In genomic region chr2:125303764-125304384, GRCm38 (mm10) we compare ENCODE assay signal across 11 mouse cellular contexts. TPM values are rescaled to one million over a fixed set of nuclear protein-coding genes. Genes with fewer than 3 reads are reported as not detected.
DNase-seq lines count a peak whose midpoint lies in the region; ATAC-seq and TF ChIP-seq lines count a peak whose summit lies in the region.
"Had no signal": no experiment of that assay in that cellular context is flagged by ENCODE, and none has a peak within 500 bp of the region (broad histone marks: within the 10 kb centered on the region; RNA-seq: fewer than 3 reads in every experiment).

No protein-coding gene starts in this region.

- CTCF ChIA-PET in Patski (lab: Charles Lee), result interaction anchor here (0.7 to 0.9 kb wide), 2 partner anchors 14 to 36 kb away, joined by 3 to 4 read pairs; no protein-coding TSS in a partner anchor

- H3K9me3 ChIP-seq in heart, postnatal 0 days (replicated peaks; ENCODE audit: control insufficient read depth, low read length), result no peaks in the 10 kb centered on the region
- H3K9me3 ChIP-seq in heart, embryonic 10.5 days, result no peaks in the 10 kb centered on the region
- H3K9me3 ChIP-seq in midbrain, postnatal 0 days (ENCODE audit: low read length), result no peaks in the 10 kb centered on the region
- H3K9me3 ChIP-seq in midbrain, embryonic 16.5 days (replicated peaks; ENCODE audit: control insufficient read depth, low read length, poor library complexity, severe bottlenecking), result no peaks in the 10 kb centered on the region
- H3K9me3 ChIP-seq: intestine, embryonic 15.5 days; limb, embryonic 15.5 days had no signal

- no peak overlapping the region for H3ac ChIP-seq in myocyte (ENCODE audit: control insufficient read depth, insufficient read length)

- no peak overlapping the region for H3K4me3 ChIP-seq in heart, postnatal 0 days (ENCODE audit: low read depth, low read length)
- H3K4me3 ChIP-seq in heart, embryonic 10.5 days, result no peak overlapping the region
- H3K4me3 ChIP-seq in midbrain, postnatal 0 days (ENCODE audit: low read depth, low read length), result no peak overlapping the region
- H3K4me3 ChIP-seq in midbrain, embryonic 16.5 days (ENCODE audit: low read depth, low read length), result no peak overlapping the region
- no peak overlapping the region for H3K4me3 ChIP-seq in myocyte
- H3K4me3 ChIP-seq: intestine, embryonic 15.5 days; limb, embryonic 15.5 days had no signal

- no peak overlapping the region for H3K4me2 ChIP-seq in heart, postnatal 0 days (ENCODE audit: low read depth, low read length)
- H3K4me2 ChIP-seq in midbrain, postnatal 0 days (ENCODE audit: low read depth, low read length, poor library complexity, severe bottlenecking), result no peak overlapping the region
- no peak overlapping the region for H3K4me2 ChIP-seq in midbrain, embryonic 16.5 days (ENCODE audit: low read length)
- H3K4me2 ChIP-seq in myocyte (ENCODE audit: low read depth), result peak overlapping the region; percentile 22
- H3K4me2 ChIP-seq: intestine, embryonic 15.5 days; limb, embryonic 15.5 days had no signal

- WGBS in heart, postnatal 0 days, result 56% methylated on average over 5 of the region's 5 CpGs
- WGBS in heart, embryonic 10.5 days, result 66% methylated on average over 5 of the region's 5 CpGs
- 81% methylated on average over 5 of the region's 5 CpGs for WGBS in midbrain, postnatal 0 days
- WGBS in midbrain, embryonic 16.5 days, result 79% methylated on average over 5 of the region's 5 CpGs

- in situ Hi-C loops in Patski (cut with MboI; ENCODE audit: low pct_unique_long_range_greater_than_20kb), result no loop called here

- H3K27me3 ChIP-seq in heart, postnatal 0 days (ENCODE audit: control insufficient read depth, insufficient read depth, low read length), result no peaks in the 10 kb centered on the region
- H3K27me3 ChIP-seq in heart, embryonic 10.5 days (ENCODE audit: insufficient read depth, poor library complexity, severe bottlenecking), result no peaks in the 10 kb centered on the region
- H3K27me3 ChIP-seq in midbrain, postnatal 0 days (ENCODE audit: insufficient read depth, low read length), result no peaks in the 10 kb centered on the region
- no peaks in the 10 kb centered on the region for H3K27me3 ChIP-seq in midbrain, embryonic 16.5 days (ENCODE audit: control insufficient read depth, insufficient read depth, low read depth, low read length)
- H3K27me3 ChIP-seq in Patski (no peaks in the 10 kb centered on the region), myocyte (ENCODE audit: control insufficient read depth, insufficient read depth, insufficient read length) (no peaks in the 10 kb centered on the region)
- H3K27me3 ChIP-seq: intestine, embryonic 15.5 days; limb, embryonic 15.5 days had no signal

- no peak for TF ChIP-seq POLR2A in myocyte (IDR thresholded peaks at IDR 0.05; ENCODE audit: insufficient read length, low read depth)

- no peak for TF ChIP-seq EP300 in heart, postnatal 0 days (IDR thresholded peaks at IDR 0.05; ENCODE audit: low read depth)

- POLR2A ChIA-PET in Patski (lab: Charles Lee), result interaction anchor here (0.6 to 1.1 kb wide), 2 partner anchors 43 to 274 kb away, joined by 3 read pairs; no protein-coding TSS in a partner anchor

- H3K4me1 ChIP-seq in heart, postnatal 0 days (ENCODE audit: control insufficient read depth, insufficient read depth), result no peaks in the 10 kb centered on the region
- H3K4me1 ChIP-seq in heart, embryonic 10.5 days, result no peaks in the 10 kb centered on the region
- H3K4me1 ChIP-seq in midbrain, postnatal 0 days (ENCODE audit: insufficient read depth, low read length), result no peaks in the 10 kb centered on the region
- no peaks in the 10 kb centered on the region for H3K4me1 ChIP-seq in midbrain, embryonic 16.5 days (ENCODE audit: control insufficient read depth, insufficient read depth, low read length)
- H3K4me1 ChIP-seq: intestine, embryonic 15.5 days; limb, embryonic 15.5 days had no signal

- peaks cover 9% of the 10 kb centered on the region for H3K36me3 ChIP-seq in heart, postnatal 0 days (replicated peaks; ENCODE audit: control insufficient read depth, insufficient read depth, low read length)
- H3K36me3 ChIP-seq in heart, embryonic 10.5 days, result peaks cover 62% of the 10 kb centered on the region
- H3K36me3 ChIP-seq in midbrain, postnatal 0 days (ENCODE audit: insufficient read depth, low read length), result peaks cover 27% of the 10 kb centered on the region
- H3K36me3 ChIP-seq in midbrain, embryonic 16.5 days (ENCODE audit: control insufficient read depth, insufficient read depth, low read length), result peaks cover 17% of the 10 kb centered on the region
- H3K36me3 ChIP-seq in myocyte (ENCODE audit: control insufficient read depth, insufficient read depth), result peaks cover 43% of the 10 kb centered on the region

- no peak; the same call in 1 of the 2 replicates for ATAC-seq in heart, postnatal 0 days (ENCODE audit: insufficient read depth, low read depth)
- no peak for ATAC-seq in midbrain, postnatal 0 days (ENCODE audit: low FRiP score)
- ATAC-seq in midbrain, embryonic 16.5 days, result no peak
- ATAC-seq in Patski, result peak; percentile 38
- ATAC-seq: intestine, embryonic 15.5 days had no signal

- H3K27ac ChIP-seq in heart, postnatal 0 days (ENCODE audit: low read depth), result peak overlapping the region; percentile 25; the same call in 1 of the 2 replicates
- no peak overlapping the region for H3K27ac ChIP-seq in heart, embryonic 10.5 days
- H3K27ac ChIP-seq in midbrain, postnatal 0 days (ENCODE audit: low read depth, low read length), result no peak overlapping the region
- H3K27ac ChIP-seq in midbrain, embryonic 16.5 days (ENCODE audit: low read length), result no peak overlapping the region
- H3K27ac ChIP-seq: intestine, embryonic 15.5 days; limb, embryonic 15.5 days had no signal

- H3K79me2 ChIP-seq in myocyte (ENCODE audit: control insufficient read depth, insufficient read depth), result no peaks in the 10 kb centered on the region

- peak; percentile 30 for TF ChIP-seq CTCF in heart, postnatal 0 days (IDR thresholded peaks at IDR 0.05; ENCODE audit: low read depth)
- peak; percentile 52 for TF ChIP-seq CTCF in midbrain, postnatal 0 days (IDR thresholded peaks at IDR 0.05)
- peak; percentile 50 for TF ChIP-seq CTCF in Patski (IDR thresholded peaks at IDR 0.05)

- H3K9ac ChIP-seq in heart, postnatal 0 days (replicated peaks; ENCODE audit: low read depth, low read length), result no peak overlapping the region
- H3K9ac ChIP-seq in midbrain, postnatal 0 days (replicated peaks; ENCODE audit: low read length, poor library complexity, severe bottlenecking), result no peak overlapping the region
- H3K9ac ChIP-seq in midbrain, embryonic 16.5 days (ENCODE audit: low read depth, low read length), result no peak overlapping the region
- H3K9ac ChIP-seq: intestine, embryonic 15.5 days; limb, embryonic 15.5 days had no signal

- DNase-seq in heart, postnatal 0 days (ENCODE audit: low spot score), result peak; percentile 17
- no peak for DNase-seq in heart, embryonic 10.5 days (ENCODE audit: low spot score)
- no peak for DNase-seq in midbrain, postnatal 0 days (ENCODE audit: low spot score)
- DNase-seq in Patski (ENCODE audit: low read depth, low spot score), result peak; percentile 50
- DNase-seq in cerebellum, adult 11 months, result no peak
- no peak for DNase-seq in ovary, adult 18-20 months (ENCODE audit: low spot score)
- DNase-seq: gastrocnemius, postnatal 10 days had no signal

TF ChIP-seq in myocyte, 11 proteins besides CTCF, POLR2A, EP300 and RAD21:
- TF ChIP-seq CEBPB (IDR thresholded peaks at IDR 0.05; ENCODE audit: insufficient read depth, poor library complexity, severe bottlenecking) (peak; percentile 51; the same call in 1 of the 2 replicates), TCF12 (IDR thresholded peaks at IDR 0.05; ENCODE audit: insufficient read depth, poor library complexity, severe bottlenecking) (no peak)

RNA-seq across cellular contexts. Expression of gene Dut, which starts 56.9 kb away (rescaled TPM):
- total RNA-seq in heart, postnatal 0 days (2014; rRNA removed; ENCODE audit: low replicate concordance), result 76.1 and 93.0 TPM in 2 replicates
- polyA plus RNA-seq in heart, postnatal 0 days (2015; fragmentation: Nextera tagmentation; extraction: Ambion mirVana), result 69.1 and 73.4 TPM in 2 replicates
- polyA plus RNA-seq in heart, embryonic 10.5 days (2016; fragmentation: Nextera tagmentation; extraction: Ambion mirVana), result 150 and 180 TPM in 2 replicates
- 24.7 and 48.9 TPM in 2 replicates for total RNA-seq in midbrain, postnatal 0 days (2014; rRNA removed)
- polyA plus RNA-seq in midbrain, postnatal 0 days (2015; fragmentation: Nextera tagmentation; extraction: Ambion mirVana), result 85.6 and 88.2 TPM in 2 replicates
- 73.7 and 75.5 TPM in 2 replicates for polyA plus RNA-seq in midbrain, embryonic 16.5 days (2015; fragmentation: Nextera tagmentation; extraction: Ambion mirVana)
- polyA plus RNA-seq in Patski (2021) (114 TPM), myocyte (2012; fragmentation: generic; extraction: Trizol) (57.1 TPM)

Comparison
In these comparisons a context has a peak if more than half of its experiments do, and no peak if none do; other contexts are left out.
1. DNase-seq: peak in heart, postnatal 0 days (single experiment) and Patski (single experiment); none in heart, embryonic 10.5 days (single experiment), midbrain, postnatal 0 days (single experiment), cerebellum, adult 11 months (single experiment) and ovary, adult 18-20 months (single experiment).
2. Peak in every context shown above with its lines, with median percentiles within 50 percentile points of each other: CTCF ChIP-seq.